Mouse (Mus musculus): ENCODE results near the gene Sval1.

Gene Sval1

GRCm38 (mm10) chr6:41951330-41951729 lies at the start of gene Sval1:
Gene Sval1 (plus strand): TSS chr6:41951630.
- DNase-seq (ENCODE audit: low read depth, low spot score), result no peak

- no peak for DNase-seq (ENCODE audit: low read depth, low spot score)
Observed at GRCm38 (mm10) chr6:41911625-41912024, 39.8 kb upstream of the Sval1 start.

GRCm38 (mm10) chr6:41914883-41915282 lies 36.5 kb upstream of the Sval1 start:
- no peak for DNase-seq (ENCODE audit: low read depth, low spot score)

GRCm38 (mm10) chr6:41967840-41968239 lies 16.4 kb downstream of the Sval1 start, which contains the start of gene Sval3:
Gene Sval3 (plus strand): TSS chr6:41968140.
- DNase-seq (ENCODE audit: low read depth, low spot score), result no peak
